Mouse (Mus musculus) heart, adult 2 months (tissue): ENCODE data around the gene Nr1d2.

Source experiments
- CTCF ChIP-seq: fragments of 200-600 bp; IDR thresholded peaks from 2 replicates; pipeline ENCODE4 v1.8.1; 2022; ENCODE audit warnings: antibody characterized with exemption, mild to moderate bottlenecking, moderate library complexity
- EP300 ChIP-seq: fragments of 200-500 bp; IDR thresholded peaks from 2 replicates; pipeline ENCODE4 v1.6.1; 2011; ENCODE audit warnings: low read depth, low read length, control low read depth; ENCODE audit not compliant: insufficient read depth
- POLR2A ChIP-seq: fragments of 200-500 bp; IDR thresholded peaks from 2 replicates; pipeline ENCODE4 v1.6.1; 2011; ENCODE audit warnings: mild to moderate bottlenecking, low read depth, low read length, control low read depth; ENCODE audit not compliant: insufficient read depth

GRCm38 (mm10) chr14:18186883-18187417 is 52.0 kb downstream of the Nr1d2 start:
- TF ChIP-seq CTCF = peak; percentile 75
- TF ChIP-seq POLR2A = no peak
- no peak for TF ChIP-seq EP300
